Mouse (Mus musculus): ENCODE measurements around the gene Emc6. TPM values are rescaled to one million over a fixed set of nuclear protein-coding genes. Genes with fewer than 3 reads are reported as not detected.
A peak's percentile ranks its signal among the peaks of the same experiment; 100 is the strongest.

The Emc6 gene
- total RNA-seq, 2 experiments from 2014 or later: 51.5 to 59.7 TPM

- no peak for DNase-seq
Observed at GRCm38 (mm10) chr11:73175612-73176011, 1.2 kb downstream of the Emc6 start.

GRCm38 (mm10) chr11:73172186-73172585, 4.7 kb downstream of the Emc6 start:
- no peak for DNase-seq

GRCm38 (mm10) chr11:73169231-73169630, 7.6 kb downstream of the Emc6 start:
- DNase-seq: peak; percentile 53 to 54

GRCm38 (mm10) chr11:73168576-73168975, 8.3 kb downstream of the Emc6 start:
- no peak for DNase-seq

- no peak for DNase-seq
Observed at GRCm38 (mm10) chr11:73168071-73168470, 8.8 kb downstream of the Emc6 start.

- no peak for DNase-seq
Observed at GRCm38 (mm10) chr11:73162284-73162683, 14.6 kb downstream of the Emc6 start.

- no peak for DNase-seq
Observed at GRCm38 (mm10) chr11:73161616-73162015, 15.2 kb downstream of the Emc6 start.

- no peak for DNase-seq
Observed at GRCm38 (mm10) chr11:73160811-73161200, 16.0 kb downstream of the Emc6 start.

GRCm38 (mm10) chr11:73159957-73160810, 16.7 kb downstream of the Emc6 start, which contains the start of gene P2rx5:
P2rx5 (plus strand) TSS chr11:73160421.
- no peak for DNase-seq

- DNase-seq: peak in 1 of 2 experiments; percentile 32
Observed at GRCm38 (mm10) chr11:73155071-73155470, 21.8 kb downstream of the Emc6 start.

GRCm38 (mm10) chr11:73148209-73148608, 28.6 kb downstream of the Emc6 start:
- no peak for DNase-seq

GRCm38 (mm10) chr11:73146975-73147365, 29.9 kb downstream of the Emc6 start:
- no peak for DNase-seq

- no peak for DNase-seq
Observed at GRCm38 (mm10) chr11:73146026-73146974, 30.5 kb downstream of the Emc6 start.

GRCm38 (mm10) chr11:73144261-73144681, 32.6 kb downstream of the Emc6 start:
- no peak for DNase-seq

- DNase-seq: peak; percentile 88 to 89
Observed at GRCm38 (mm10) chr11:73137591-73138501, 39.0 kb downstream of the Emc6 start, which contains the start of gene Haspin. Haspin (minus strand) TSS chr11:73138294.

- no peak for DNase-seq
Observed at GRCm38 (mm10) chr11:73137116-73137515, 39.7 kb downstream of the Emc6 start.

- no peak for DNase-seq
Observed at GRCm38 (mm10) chr11:73136587-73136986, 40.2 kb downstream of the Emc6 start.

- no peak for DNase-seq
Observed at GRCm38 (mm10) chr11:73134222-73134621, 42.6 kb downstream of the Emc6 start.

- no peak for DNase-seq
Observed at GRCm38 (mm10) chr11:73132999-73133398, 43.8 kb downstream of the Emc6 start.

- no peak for DNase-seq
Observed at GRCm38 (mm10) chr11:73131020-73131419, 45.8 kb downstream of the Emc6 start.

- no peak for DNase-seq
Observed at GRCm38 (mm10) chr11:73126495-73126894, 50.3 kb downstream of the Emc6 start.

Measured in layer of hippocampus, postnatal 36 days (tissue).